Mouse (Mus musculus) adipocyte (in vitro differentiated cells): Measurements from ENCODE around the gene Mmp12.
"Not testable (repeated sequence)": the region's sequence is repeated elsewhere in the genome, so short reads cannot be mapped to it uniquely, and the experiment has no call there.

ENCODE experiments used
- DNase-seq: peaks from one replicate; pipeline ENCODE4 v3.0.0-alpha.2; 2016; ENCODE audit warnings: low spot score

Gene Mmp12

GRCm38 (mm10) chr9:7344107-7344506, at the start of gene Mmp12:
Gene Mmp12, plus strand, starts transcription at chr9:7344381.
- DNase-seq, result no peak

- DNase-seq, result no peak
These were observed 12.3 kb upstream of the Mmp12 start for GRCm38 (mm10) chr9:7331847-7332246.

GRCm38 (mm10) chr9:7335766-7336680, 8.2 kb upstream of the Mmp12 start:
- no peak for DNase-seq

GRCm38 (mm10) chr9:7336740-7337483, 7.3 kb upstream of the Mmp12 start:
- no peak for DNase-seq

GRCm38 (mm10) chr9:7345513-7345912, 1.3 kb downstream of the Mmp12 start:
- no peak for DNase-seq

GRCm38 (mm10) chr9:7354535-7354934, 10.4 kb downstream of the Mmp12 start:
- DNase-seq, result no peak

GRCm38 (mm10) chr9:7387947-7388346, 43.8 kb downstream of the Mmp12 start, which contains the start of gene Mmp1b:
Gene Mmp1b, minus strand, starts transcription at chr9:7388047.
- no peak for DNase-seq

GRCm38 (mm10) chr9:7396556-7396955, 52.4 kb downstream of the Mmp12 start:
- not testable (repeated sequence) for DNase-seq
